Mouse (Mus musculus) myocyte (in vitro differentiated cells): ENCODE data around the gene Ptrh2.

Experiments used
- CEBPB ChIP-seq: IDR thresholded peaks from 2 replicates; pipeline ENCODE4 v1.6.1; 2011; ENCODE audit warnings: mild to moderate bottlenecking, moderate library complexity; ENCODE audit not compliant: poor library complexity, insufficient read depth, severe bottlenecking
- E2F4 ChIP-seq: IDR thresholded peaks from one replicate; pipeline ENCODE4 v1.6.1; 2011; ENCODE audit warnings: mild to moderate bottlenecking, control low read depth, moderate library complexity; ENCODE audit not compliant: insufficient read depth
- MAX ChIP-seq: IDR thresholded peaks from one replicate; pipeline ENCODE4 v1.6.1; 2011; ENCODE audit warnings: low read depth, mild to moderate bottlenecking, control low read depth
- MYOD1 ChIP-seq, 3 experiments: IDR thresholded peaks; one replicate each; pipeline ENCODE4 v1.6.1; 2011; ENCODE audit warnings: control low read depth in 2 of 3, low read depth in 2 of 3, mild to moderate bottlenecking in 2 of 3, moderate library complexity in 1 of 3; ENCODE audit not compliant: insufficient read length in 2 of 3, control insufficient read depth in 1 of 3
- POLR2A ChIP-seq: IDR thresholded peaks from one replicate; pipeline ENCODE4 v1.6.1; 2011; ENCODE audit warnings: low read depth, mild to moderate bottlenecking, control low read depth, moderate library complexity; ENCODE audit not compliant: insufficient read length
- POLR2AphosphoS2 ChIP-seq: IDR thresholded peaks from one replicate; pipeline ENCODE4 v1.6.1; 2011; ENCODE audit warnings: low read depth, control low read depth; ENCODE audit not compliant: insufficient read length
- REST ChIP-seq: IDR thresholded peaks from one replicate; pipeline ENCODE4 v1.6.1; 2011; ENCODE audit warnings: mild to moderate bottlenecking, control low read depth, moderate library complexity; ENCODE audit not compliant: insufficient read depth, insufficient read length
- SRF ChIP-seq: IDR thresholded peaks from one replicate; pipeline ENCODE4 v1.6.1; 2011; ENCODE audit warnings: low read depth; ENCODE audit not compliant: control insufficient read depth, insufficient read length
- TCF12 ChIP-seq: IDR thresholded peaks from one replicate; pipeline ENCODE4 v1.6.1; 2011; ENCODE audit warnings: mild to moderate bottlenecking, control low read depth; ENCODE audit not compliant: poor library complexity, insufficient read depth, severe bottlenecking
- TCF3 ChIP-seq: IDR thresholded peaks from one replicate; pipeline ENCODE4 v1.6.1; 2011; ENCODE audit warnings: low read depth, control low read depth; ENCODE audit not compliant: insufficient read length
- USF1 ChIP-seq: IDR thresholded peaks from one replicate; pipeline ENCODE4 v1.6.1; 2011; ENCODE audit warnings: low read depth, mild to moderate bottlenecking, control low read depth, moderate library complexity

- TF ChIP-seq USF1 = no peak
- TF ChIP-seq POLR2A = no peak
- no peak for TF ChIP-seq SRF
- TF ChIP-seq POLR2AphosphoS2 = no peak
- TF ChIP-seq MAX = no peak
- no peak for TF ChIP-seq REST
- TF ChIP-seq CEBPB = no peak
- no peak for TF ChIP-seq E2F4
- TF ChIP-seq MYOD1 (IDR thresholded peaks at IDR 0.05; ENCODE audit: control insufficient read depth in 1 of 3, insufficient read length in 2 of 3, low read depth in 2 of 3) = no peak
- no peak for TF ChIP-seq TCF12
- TF ChIP-seq TCF3 = no peak
Observed at GRCm38 (mm10) chr11:86663977-86664376, 19.8 kb upstream of the Ptrh2 start.
